Mouse (Mus musculus): ENCODE measurements around the gene Tyk2. TPM values are rescaled to one million over a fixed set of nuclear protein-coding genes. Genes with fewer than 3 reads are reported as not detected.

The Tyk2 gene
- total RNA-seq, 1 experiment, result 16.8 TPM

GRCm38 (mm10) chr9:21062928-21063327 is 68.1 kb downstream of the Tyk2 start:
- H3K27ac ChIP-seq (ENCODE audit: insufficient read depth, low read depth, low read length, poor library complexity, severe bottlenecking), result peak overlapping the region; percentile 25; the same call in 1 of the 2 replicates

More at GRCm38 (mm10) chr9:21062928-21063327, 68.1 kb downstream of the Tyk2 start:
- Histone ChIP-seq H3K4me3 (ENCODE audit: insufficient read depth in 1 of 2, low read depth in 1 of 2, low read length in 2 of 2, poor library complexity in 1 of 2, severe bottlenecking in 1 of 2) (no peak overlapping the region), H3K9ac (ENCODE audit: insufficient read depth, low read depth, low read length, poor library complexity, severe bottlenecking) (peak overlapping the region; percentile 35; the same call in 1 of the 2 replicates), H3K36me3 (ENCODE audit: control insufficient read depth, insufficient read depth, low read length, poor library complexity, severe bottlenecking) (peaks cover 14% of the 10 kb centered on the region; the same call in 1 of the 2 replicates), H3K4me1 (ENCODE audit: control insufficient read depth in 2 of 2, insufficient read depth in 2 of 2, low read length in 2 of 2, poor library complexity in 1 of 2) (peaks cover 0 to 6% of the 10 kb centered on the region in 2 experiments; a peak in 1 of 4 replicates), H3K9me3 (ENCODE audit: control insufficient read depth, insufficient read depth, low read depth, low read length) (no peaks in the 10 kb centered on the region)
- in situ Hi-C loops (cut with MboI; ENCODE audit: low sequenced_read_pairs in 2 of 2, unreplicated experiment in 2 of 2), result no loop called here
- TF ChIP-seq ZNF384 (IDR thresholded peaks at IDR 0.05; ENCODE audit: low read depth, low read length), result no peak
- no peak for TF ChIP-seq CHD2 (IDR thresholded peaks at IDR 0.05; ENCODE audit: low read depth, low read length)
- no peak for TF ChIP-seq MAFK (IDR thresholded peaks at IDR 0.05; ENCODE audit: insufficient read depth, low read depth, low read length)
- TF ChIP-seq HCFC1 (IDR thresholded peaks at IDR 0.05; ENCODE audit: borderline replicate concordance, insufficient read depth, low read length), result no peak
- no peak for TF ChIP-seq ZC3H11A (IDR thresholded peaks at IDR 0.05; ENCODE audit: borderline replicate concordance, low read depth, low read length)
- no peak for DNase-seq (ENCODE audit: low read depth, low spot score)

Other genes starting within 250 kb of the Tyk2 start
- 179 and 287 TPM in 2 replicates for gene Ppan, start 243.1 kb downstream of the Tyk2 start, total RNA-seq (2012; rRNA removed)
- 196 and 239 TPM in 2 replicates for gene Eif3g, start 232.6 kb downstream of the Tyk2 start, total RNA-seq (2012; rRNA removed)
- gene Dnmt1, start 171.4 kb downstream of the Tyk2 start, total RNA-seq (2012; rRNA removed), result 122 and 124 TPM in 2 replicates
- 35.7 and 62.4 TPM in 2 replicates for gene S1pr2, start 154.5 kb downstream of the Tyk2 start, total RNA-seq (2012; rRNA removed)
- 80.8 and 89.5 TPM in 2 replicates for gene Mrpl4, start 128.5 kb downstream of the Tyk2 start, total RNA-seq (2012; rRNA removed)
- gene Icam1, start 115.3 kb downstream of the Tyk2 start, total RNA-seq (2012; rRNA removed), result 153 and 310 TPM in 2 replicates
- gene Icam4, start 101.9 kb downstream of the Tyk2 start, total RNA-seq (2012; rRNA removed), result 1.5 and 3.1 TPM in 2 replicates
- 1.4 and 1.8 TPM in 2 replicates for gene Icam5, start 99.2 kb downstream of the Tyk2 start, total RNA-seq (2012; rRNA removed)
- 1.3 and 2.0 TPM in 2 replicates for gene Zglp1, start 64.2 kb downstream of the Tyk2 start, total RNA-seq (2012; rRNA removed)
- gene Gm49373, start 58.1 kb downstream of the Tyk2 start, total RNA-seq (2012; rRNA removed), result 2.1 and 2.7 TPM in 2 replicates
- 38.8 and 46.0 TPM in 2 replicates for gene Fdx1l, start 57.6 kb downstream of the Tyk2 start, total RNA-seq (2012; rRNA removed)
- gene Gm38431, start 39.2 kb downstream of the Tyk2 start, total RNA-seq (2012; rRNA removed), result 18.5 and 22.1 TPM in 2 replicates
- 18.9 and 26.3 TPM in 2 replicates for gene Raver1, start 39.2 kb downstream of the Tyk2 start, total RNA-seq (2012; rRNA removed)
- 118 and 165 TPM in 2 replicates for gene Cdc37, start 18.7 kb upstream of the Tyk2 start, total RNA-seq (2012; rRNA removed)
- 3.2 and 4.9 TPM in 2 replicates for gene Pde4a, start 34.5 kb upstream of the Tyk2 start, total RNA-seq (2012; rRNA removed)
- 23.3 and 27.4 TPM in 2 replicates for gene Keap1, start 108.1 kb upstream of the Tyk2 start, total RNA-seq (2012; rRNA removed)
- 0.27 and 0.53 TPM in 2 replicates for gene S1pr5, start 117.2 kb upstream of the Tyk2 start, total RNA-seq (2012; rRNA removed)
- 23.8 and 32.7 TPM in 2 replicates for gene Atg4d, start 134.1 kb upstream of the Tyk2 start, total RNA-seq (2012; rRNA removed)
- gene Kri1, start 156.7 kb upstream of the Tyk2 start, total RNA-seq (2012; rRNA removed), result 81.6 and 108 TPM in 2 replicates
- gene Cdkn2d, start 160.2 kb upstream of the Tyk2 start, total RNA-seq (2012; rRNA removed), result 9.6 and 12.7 TPM in 2 replicates
- 9.8 and 17.1 TPM in 2 replicates for gene Ap1m2, start 181.1 kb upstream of the Tyk2 start, total RNA-seq (2012; rRNA removed)
- 46.0 and 73.1 TPM in 2 replicates for gene Slc44a2, start 189.5 kb upstream of the Tyk2 start, total RNA-seq (2012; rRNA removed)
- 159 and 200 TPM in 2 replicates for gene Ilf3, start 236.6 kb upstream of the Tyk2 start, total RNA-seq (2012; rRNA removed)